Mouse (Mus musculus): Measurements from ENCODE around the gene Astn2. TPM values are rescaled to one million over a fixed set of nuclear protein-coding genes. Genes with fewer than 3 reads are reported as not detected.
"Not testable (repeated sequence)": the region's sequence is repeated elsewhere in the genome, so short reads cannot be mapped to it uniquely, and the experiment has no call there.

Astn2 gene
- polyA plus RNA-seq, 1 experiment from 2014 or later, result 2.3 TPM

DNA sequence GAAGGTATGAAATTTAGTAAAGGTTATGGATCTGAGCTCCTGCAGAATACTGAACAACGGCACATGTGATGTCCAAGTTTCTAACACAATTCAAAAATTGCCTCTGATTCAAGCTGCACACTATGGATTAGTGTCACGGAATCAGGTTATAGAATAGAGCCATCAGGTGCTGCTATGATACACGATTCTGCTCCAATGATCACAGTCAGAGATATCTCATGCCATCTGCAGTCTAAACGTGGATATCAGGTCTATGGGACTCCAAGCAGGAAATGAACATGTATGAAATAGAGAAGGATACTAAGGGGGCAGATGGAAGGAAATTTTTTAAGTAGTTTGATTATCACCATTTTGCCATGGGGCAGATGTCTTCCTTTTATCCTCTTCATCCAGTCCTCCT is 702.6 kb downstream of the Astn2 start:
- Histone ChIP-seq H3K9me3 (no peaks in the 10 kb centered on the region), H3K4me1 (peaks cover 9% of the 10 kb centered on the region), H3K36me3 (no peaks in the 10 kb centered on the region), H3K4me2 (replicated peaks) (no peak overlapping the region), H3K4me3 (no peak overlapping the region), H3K9ac (replicated peaks) (no peak overlapping the region), H3K27ac (replicated peaks) (0 out of 2 replicates have a peak overlapping the region, but pooled peaks have one; percentile 6), H3K27me3 (no peaks in the 10 kb centered on the region)
- no peak for ATAC-seq (ENCODE audit: low FRiP score, low read depth)
- 69% methylated on average over 4 of the region's 4 CpGs for whole genome bisulfite sequencing

DNA sequence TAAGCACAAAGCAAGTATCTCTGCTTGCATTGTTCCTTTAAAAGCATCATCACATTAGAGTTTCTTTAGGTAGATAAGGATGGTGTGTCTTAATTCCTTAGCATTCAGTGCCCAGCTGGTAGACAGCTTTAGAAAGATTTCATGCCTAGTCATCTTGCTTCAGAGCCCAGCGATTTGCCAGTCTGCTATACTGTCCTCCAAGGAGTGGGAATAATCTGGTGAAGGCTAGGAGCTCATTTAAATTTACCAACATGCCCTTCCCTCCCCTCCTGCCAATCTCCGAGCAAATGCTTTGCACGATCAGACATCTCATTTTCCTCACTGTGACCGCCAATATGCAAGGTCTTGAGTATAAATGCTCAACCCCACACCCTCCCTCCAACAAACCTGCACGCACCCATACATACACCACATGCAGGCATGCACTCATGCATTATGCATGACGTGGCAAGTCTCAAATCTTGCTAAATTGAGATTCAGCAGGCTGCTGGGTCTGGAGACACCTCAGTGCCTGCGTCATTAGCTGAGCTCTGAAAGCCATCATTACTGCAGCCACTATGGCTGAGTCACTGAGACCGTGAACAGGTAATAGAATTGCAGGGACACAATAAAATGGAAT is 704.6 kb downstream of the Astn2 start:
- ATAC-seq (ENCODE audit: low FRiP score, low read depth), result peak; percentile 94

DNA sequence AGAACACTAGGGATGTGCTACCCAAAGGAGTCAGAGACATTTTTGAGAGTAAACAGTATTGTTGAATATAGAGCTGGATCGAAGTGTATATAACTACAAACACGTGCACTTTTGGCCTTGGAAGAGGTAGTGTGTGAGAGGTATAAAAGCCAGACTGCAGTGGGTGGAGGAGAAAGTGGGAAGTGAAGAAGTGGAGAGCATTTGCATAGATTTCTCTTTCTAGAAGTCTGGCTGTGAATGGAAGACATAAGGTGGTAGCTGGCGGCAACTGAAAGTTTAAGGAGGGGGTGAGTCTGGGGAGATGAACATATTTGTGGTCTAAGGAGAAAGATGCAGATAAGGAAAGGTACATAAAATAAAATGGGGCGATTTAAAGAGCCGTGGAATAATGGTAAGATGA is 709.2 kb downstream of the Astn2 start:
- H3K36me3 ChIP-seq, result no peaks in the 10 kb centered on the region
- no peak for ATAC-seq (ENCODE audit: low FRiP score, low read depth)
- H3K27ac ChIP-seq (replicated peaks), result no peak overlapping the region
- H3K4me1 ChIP-seq, result peaks cover 6% of the 10 kb centered on the region; the same call in 1 of the 2 replicates
- H3K27me3 ChIP-seq, result no peaks in the 10 kb centered on the region
- no peak overlapping the region for H3K4me3 ChIP-seq
- 90% methylated on average over 5 of the region's 5 CpGs for WGBS
- H3K9me3 ChIP-seq, result no peaks in the 10 kb centered on the region
- H3K4me2 ChIP-seq (replicated peaks), result no peak overlapping the region
- no peak overlapping the region for H3K9ac ChIP-seq (replicated peaks)

More for the DNA sequence above, 704.6 kb downstream of the Astn2 start:
- 42% methylated on average over 8 of the region's 8 CpGs for WGBS
- Histone ChIP-seq H3K27me3 (no peaks in the 10 kb centered on the region), H3K9me3 (no peaks in the 10 kb centered on the region), H3K36me3 (no peaks in the 10 kb centered on the region), H3K9ac (replicated peaks) (no peak overlapping the region), H3K27ac (replicated peaks) (peak overlapping the region; percentile 52), H3K4me3 (no peak overlapping the region), H3K4me1 (peaks cover 9% of the 10 kb centered on the region), H3K4me2 (replicated peaks) (0 out of 2 replicates have a peak overlapping the region, but pooled peaks have one; percentile 9)

DNA sequence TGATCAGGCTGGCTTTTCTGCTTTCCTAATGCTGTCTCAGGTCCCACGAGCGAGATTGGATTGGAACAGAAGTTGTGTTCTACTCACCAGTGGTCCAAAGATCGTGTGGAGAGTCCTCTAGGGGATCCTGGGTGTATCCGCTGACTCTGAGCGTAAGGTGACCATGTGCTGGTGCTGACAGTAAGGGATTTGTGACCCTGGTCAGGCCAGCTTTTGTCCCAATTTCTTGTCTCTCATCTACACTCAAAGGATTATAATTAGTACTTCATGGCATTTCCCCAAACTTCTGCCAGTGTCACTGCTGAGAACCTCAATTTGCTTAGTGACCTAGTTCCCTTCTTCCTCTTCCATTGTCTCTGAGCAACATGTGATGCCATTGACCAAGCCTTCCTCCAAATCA is 710.4 kb downstream of the Astn2 start:
- 92% methylated on average over 5 of the region's 5 CpGs for WGBS
- Histone ChIP-seq H3K36me3 (no peaks in the 10 kb centered on the region), H3K9me3 (no peaks in the 10 kb centered on the region), H3K27ac (replicated peaks) (no peak overlapping the region), H3K27me3 (no peaks in the 10 kb centered on the region), H3K4me3 (no peak overlapping the region), H3K4me1 (no peaks in the 10 kb centered on the region), H3K4me2 (replicated peaks) (no peak overlapping the region), H3K9ac (replicated peaks) (no peak overlapping the region)
- ATAC-seq (ENCODE audit: low FRiP score, low read depth), result no peak

DNA sequence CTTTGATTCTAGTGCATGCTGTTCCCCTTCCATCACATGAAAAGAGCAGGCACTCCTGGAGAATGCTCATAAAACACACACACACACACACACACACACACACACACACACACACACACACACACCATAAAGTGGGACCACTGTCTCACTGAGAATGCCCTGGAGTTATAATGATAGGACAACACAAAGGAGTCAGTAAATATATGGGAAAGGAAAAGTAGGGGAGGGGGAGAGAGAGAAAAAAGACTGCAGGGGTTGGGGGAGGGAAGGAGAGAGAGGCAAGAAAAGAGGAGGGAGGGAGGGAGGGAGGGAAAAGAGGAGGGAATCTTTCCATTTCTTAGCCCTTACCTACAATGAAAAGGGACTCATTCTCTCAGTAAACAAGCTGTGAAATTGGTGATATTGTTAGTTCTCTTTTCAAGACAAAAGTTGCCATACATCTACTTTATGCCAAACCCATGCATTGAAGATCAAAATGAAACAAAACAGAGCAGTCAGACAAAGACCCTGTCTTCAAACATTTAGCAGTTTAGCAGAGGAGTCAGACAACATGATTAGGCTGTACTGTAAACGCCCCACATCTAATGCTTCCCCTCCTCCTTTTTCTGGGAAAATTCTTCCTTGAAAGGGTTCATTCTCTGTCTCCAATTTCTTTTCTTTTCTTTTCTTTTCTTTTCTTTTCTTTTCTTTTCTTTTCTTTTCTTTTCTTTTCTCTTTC is 717.2 kb downstream of the Astn2 start:
- Histone ChIP-seq H3K27ac (replicated peaks) (peak overlapping the region; percentile 52; the same call in 1 of the 2 replicates), H3K36me3 (no peaks in the 10 kb centered on the region), H3K4me3 (no peak overlapping the region), H3K9me3 (no peaks in the 10 kb centered on the region), H3K4me1 (peaks cover 22% of the 10 kb centered on the region), H3K9ac (replicated peaks) (no peak overlapping the region), H3K4me2 (replicated peaks) (no peak overlapping the region), H3K27me3 (no peaks in the 10 kb centered on the region)
- WGBS, result 16% methylated on average over 1 of the region's 1 CpGs
- ATAC-seq (ENCODE audit: low FRiP score, low read depth), result peak; percentile 87

DNA sequence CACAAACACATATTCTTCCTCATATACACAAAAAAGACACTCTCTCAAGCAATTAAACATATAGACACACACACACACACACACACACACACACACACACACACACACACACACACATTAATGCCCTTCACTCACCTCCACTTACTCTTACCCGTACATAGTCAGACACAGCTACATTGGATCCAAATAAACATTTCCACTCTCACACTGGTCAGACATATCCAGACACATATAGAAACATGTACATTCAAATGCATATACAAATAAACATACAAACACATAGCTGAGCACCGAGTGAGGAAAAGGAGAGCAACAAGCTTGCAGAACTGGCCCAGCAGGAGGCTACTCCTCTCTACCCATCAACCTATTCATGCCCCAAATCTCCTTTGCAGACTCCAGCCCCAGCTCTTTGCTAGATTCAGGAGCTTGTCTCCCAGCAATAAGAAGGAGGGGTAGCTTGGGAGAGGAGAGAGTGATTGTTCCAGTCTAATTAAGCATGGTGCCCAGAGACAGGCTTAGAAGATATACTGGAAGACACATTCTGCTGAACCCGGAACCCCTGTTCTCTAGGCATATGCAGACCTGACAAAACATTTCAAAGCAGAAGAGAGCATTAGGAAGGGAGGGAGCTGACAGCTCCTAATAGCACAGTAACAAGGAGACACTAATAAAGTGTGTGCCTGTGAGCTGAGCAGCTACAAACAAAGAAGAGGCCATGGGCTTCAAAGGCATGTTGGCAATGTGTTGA is 718.0 kb downstream of the Astn2 start:
- Histone ChIP-seq H3K27me3 (no peaks in the 10 kb centered on the region), H3K4me3 (no peak overlapping the region), H3K27ac (replicated peaks) (peak overlapping the region; percentile 52; the same call in 1 of the 2 replicates), H3K4me2 (replicated peaks) (no peak overlapping the region), H3K9me3 (no peaks in the 10 kb centered on the region), H3K9ac (replicated peaks) (no peak overlapping the region), H3K4me1 (peaks cover 22% of the 10 kb centered on the region), H3K36me3 (no peaks in the 10 kb centered on the region)
- ATAC-seq (ENCODE audit: low FRiP score, low read depth), result peak; percentile 88
- 25% methylated on average over 3 of the region's 3 CpGs for WGBS

DNA sequence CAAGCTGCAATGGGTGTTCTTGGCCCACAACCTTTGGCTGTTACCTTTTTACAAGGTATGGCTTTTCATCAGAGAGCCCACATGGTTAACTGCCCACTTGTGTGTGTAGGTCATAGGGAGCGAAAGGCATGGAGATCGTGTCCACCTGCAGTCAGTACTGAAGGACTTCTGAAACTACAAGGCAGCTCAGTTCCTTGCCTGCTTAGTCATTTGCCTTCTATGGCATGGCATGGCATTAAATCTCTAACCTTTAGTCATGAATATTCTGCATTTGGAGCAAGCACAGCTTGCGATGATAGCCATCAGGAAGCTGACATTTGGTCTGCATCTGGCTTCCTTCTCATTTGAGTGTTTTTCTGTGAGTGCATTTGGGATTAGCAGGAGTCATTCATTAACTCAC is 720.0 kb downstream of the Astn2 start:
- no peak overlapping the region for H3K4me2 ChIP-seq (replicated peaks)
- H3K36me3 ChIP-seq, result no peaks in the 10 kb centered on the region
- H3K9ac ChIP-seq (replicated peaks), result no peak overlapping the region
- no peak overlapping the region for H3K27ac ChIP-seq (replicated peaks)
- H3K4me3 ChIP-seq, result no peak overlapping the region
- 83% methylated on average over 3 of the region's 3 CpGs for WGBS
- H3K4me1 ChIP-seq, result peaks cover 22% of the 10 kb centered on the region
- no peak for ATAC-seq (ENCODE audit: low FRiP score, low read depth)
- no peaks in the 10 kb centered on the region for H3K27me3 ChIP-seq
- H3K9me3 ChIP-seq, result no peaks in the 10 kb centered on the region

DNA sequence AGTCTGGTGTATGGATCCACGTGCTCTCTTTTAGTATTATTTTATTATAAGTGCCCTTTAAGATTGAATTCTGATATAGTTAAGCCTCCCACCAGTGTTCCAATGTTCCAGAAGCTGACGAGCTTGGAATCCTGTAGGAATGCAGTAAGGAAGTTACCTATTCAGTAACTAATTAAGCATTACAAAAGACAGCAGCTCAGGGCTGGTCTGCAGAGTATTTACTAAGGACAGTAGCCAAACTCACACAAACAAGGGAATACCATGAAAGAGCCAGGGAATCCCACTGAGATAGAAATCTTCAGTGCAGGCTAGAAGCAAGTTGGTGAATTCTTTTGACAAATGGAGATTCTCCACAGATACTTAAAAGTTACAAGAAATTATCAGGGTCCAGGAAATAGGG is 724.6 kb downstream of the Astn2 start:
- not testable (repeated sequence) for H3K36me3 ChIP-seq; H3K9me3 ChIP-seq; H3K9ac ChIP-seq (replicated peaks); H3K4me2 ChIP-seq (replicated peaks); ATAC-seq (ENCODE audit: low FRiP score, low read depth); H3K27ac ChIP-seq (replicated peaks); H3K4me3 ChIP-seq; H3K27me3 ChIP-seq
- H3K4me1 ChIP-seq, result peaks cover 15% of the 10 kb centered on the region
- 41% methylated on average over 2 of the region's 2 CpGs for WGBS

DNA sequence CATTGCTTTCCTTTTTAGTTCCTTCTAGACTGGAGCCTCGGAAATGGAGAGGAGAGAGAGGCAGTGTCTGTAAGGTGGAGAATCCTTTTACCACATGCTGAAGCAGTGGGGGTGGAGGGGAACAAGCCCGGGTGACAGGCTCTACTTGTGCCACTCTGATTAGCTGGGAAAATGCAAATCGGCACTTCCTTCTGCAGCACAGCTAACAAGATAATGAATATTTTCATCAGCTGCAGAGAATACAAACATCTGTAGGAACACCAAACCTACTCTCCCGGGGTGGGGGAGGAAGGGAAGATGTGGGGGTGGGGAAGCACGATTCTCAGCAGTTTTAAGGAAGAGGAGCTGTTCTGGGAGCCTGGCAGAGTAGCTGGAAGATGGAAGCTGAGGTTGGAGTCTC is 725.5 kb downstream of the Astn2 start:
- Histone ChIP-seq H3K4me2 (replicated peaks) (no peak overlapping the region), H3K4me3 (no peak overlapping the region)
- ATAC-seq (ENCODE audit: low FRiP score, low read depth), result peak; percentile 70

DNA sequence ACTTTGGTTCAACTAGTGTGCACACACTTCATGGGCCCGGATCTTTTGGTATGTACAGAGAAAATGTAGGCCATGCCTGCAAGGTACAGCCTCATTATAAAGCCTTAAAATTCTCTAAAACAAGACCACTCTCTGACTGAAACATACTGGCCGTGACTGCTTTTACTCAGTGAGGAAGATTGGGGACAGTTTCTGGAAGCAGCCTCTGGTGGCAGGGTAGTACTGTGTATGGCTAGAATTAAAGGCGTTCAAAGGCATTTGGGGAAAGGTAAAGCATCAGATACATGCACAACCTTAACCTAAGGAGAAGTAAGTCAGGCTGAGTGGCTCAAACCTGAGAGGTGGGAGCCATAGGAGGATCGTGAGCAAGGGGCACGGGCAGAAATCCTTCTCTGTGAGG is 725.9 kb downstream of the Astn2 start:
- H3K4me2 ChIP-seq (replicated peaks), result no peak overlapping the region
- no peaks in the 10 kb centered on the region for H3K36me3 ChIP-seq
- H3K9me3 ChIP-seq, result no peaks in the 10 kb centered on the region
- ATAC-seq (ENCODE audit: low FRiP score, low read depth), result no peak
- H3K9ac ChIP-seq (replicated peaks), result no peak overlapping the region
- 73% methylated on average over 5 of the region's 5 CpGs for WGBS
- H3K4me3 ChIP-seq, result no peak overlapping the region
- H3K4me1 ChIP-seq, result peaks cover 7% of the 10 kb centered on the region; the same call in 1 of the 2 replicates
- no peak overlapping the region; the same call in 1 of the 2 replicates for H3K27ac ChIP-seq (replicated peaks)
- no peaks in the 10 kb centered on the region for H3K27me3 ChIP-seq

More for the DNA sequence above, 725.5 kb downstream of the Astn2 start:
- H3K36me3 ChIP-seq, result no peaks in the 10 kb centered on the region
- H3K9ac ChIP-seq (replicated peaks), result no peak overlapping the region
- H3K27ac ChIP-seq (replicated peaks), result no peak overlapping the region; the same call in 1 of the 2 replicates
- H3K27me3 ChIP-seq, result no peaks in the 10 kb centered on the region
- H3K4me1 ChIP-seq, result peaks cover 7% of the 10 kb centered on the region; the same call in 1 of the 2 replicates
- no peaks in the 10 kb centered on the region for H3K9me3 ChIP-seq
- WGBS, result 30% methylated on average over 5 of the region's 5 CpGs

DNA sequence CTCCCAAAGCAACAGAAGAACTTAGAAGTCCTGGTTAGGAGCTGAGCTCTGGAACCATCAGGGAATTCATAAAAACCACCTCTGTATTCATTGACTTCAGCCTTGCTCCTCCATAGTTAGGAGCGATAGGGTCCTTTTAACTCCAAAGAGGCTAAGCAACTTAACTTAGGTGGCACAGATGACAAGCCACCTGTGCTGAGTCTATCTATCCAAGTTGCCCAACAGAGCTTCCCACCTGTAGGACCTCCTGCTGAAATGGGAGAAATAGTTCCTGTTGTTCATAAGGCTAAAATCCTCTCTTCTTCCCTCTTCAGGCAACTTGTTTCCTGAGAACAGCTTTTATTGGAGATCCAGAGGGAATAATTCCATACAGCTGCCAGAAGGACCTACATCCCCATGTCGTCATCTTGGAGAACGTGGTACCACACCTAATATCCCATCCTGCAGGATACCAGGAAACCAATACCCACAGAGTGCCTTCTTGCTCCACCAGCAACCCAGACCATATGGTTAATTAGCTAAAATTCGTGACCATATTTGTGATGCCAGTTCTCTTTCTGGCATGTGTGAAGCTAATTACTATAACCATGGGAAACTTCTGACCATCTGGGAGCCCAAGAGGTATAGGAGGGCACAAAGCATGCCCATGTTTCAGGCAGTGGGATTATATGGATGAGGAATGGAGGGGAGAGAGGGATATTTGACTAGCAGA is 730.0 kb downstream of the Astn2 start:
- peaks cover 7% of the 10 kb centered on the region; the same call in 1 of the 2 replicates for H3K4me1 ChIP-seq
- no peaks in the 10 kb centered on the region for H3K9me3 ChIP-seq
- 89% methylated on average over 4 of the region's 4 CpGs for WGBS
- no peak overlapping the region for H3K27ac ChIP-seq (replicated peaks)
- no peak for ATAC-seq (ENCODE audit: low FRiP score, low read depth)
- H3K36me3 ChIP-seq, result no peaks in the 10 kb centered on the region
- H3K9ac ChIP-seq (replicated peaks), result no peak overlapping the region
- H3K4me3 ChIP-seq, result no peak overlapping the region
- no peak overlapping the region for H3K4me2 ChIP-seq (replicated peaks)
- no peaks in the 10 kb centered on the region for H3K27me3 ChIP-seq
